Mouse (Mus musculus) liver, adult 2 months (tissue): ENCODE measurements at regions not wholly inside any gene's neighbourhood (a gene's known extent, or its start where the extent isn't known, plus 50 kb on each side); places are given as distances from the start of the nearest gene placed in this dataset.

Source experiments
- CTCF ChIP-seq: fragments of 200-500 bp; IDR thresholded peaks from 2 replicates; pipeline ENCODE4 v1.5.1; 2011; ENCODE audit warnings: low read depth, low read length, control low read depth
- POLR2A ChIP-seq: fragments of 200-500 bp; IDR thresholded peaks from 2 replicates; pipeline ENCODE4 v1.6.1; 2011; ENCODE audit warnings: low read length, control low read depth; ENCODE audit not compliant: insufficient read depth; ENCODE audit errors: extremely low read depth

DNA sequence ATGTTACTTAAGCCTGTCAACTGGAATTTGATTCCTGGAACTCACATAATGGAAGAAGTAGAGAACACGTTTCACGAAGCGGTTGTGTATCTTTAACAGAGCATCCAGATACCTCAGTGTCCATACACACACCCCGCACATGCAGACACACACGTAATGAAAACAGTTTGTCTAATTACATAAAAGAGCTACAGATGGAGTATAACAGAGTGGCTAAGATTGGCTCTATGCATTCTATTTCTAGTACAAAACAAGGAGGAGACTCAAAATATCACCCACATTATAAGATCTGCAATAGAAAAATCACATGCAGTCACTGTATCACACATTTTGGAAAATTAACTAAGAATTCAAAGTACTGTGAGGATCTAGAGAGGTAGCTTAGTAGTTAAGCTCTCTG is 346.9 kb downstream of the Sis start:
- TF ChIP-seq CTCF (no peak), POLR2A (no peak)
